Mouse (Mus musculus) 416B (cell line): ENCODE results near the gene Auts2.

Source experiments
- DNase-seq: peaks from one replicate; pipeline ENCODE4 v3.0.0; 2011; ENCODE audit warnings: low read depth

Auts2 gene

GRCm38 (mm10) chr5:132448401-132449066, 94.6 kb downstream of the Auts2 start:
- no peak for DNase-seq

- no peak for DNase-seq
Observed at GRCm38 (mm10) chr5:132445213-132445954, 97.8 kb downstream of the Auts2 start.

- DNase-seq = no peak
Observed at GRCm38 (mm10) chr5:132442948-132443347, 100.2 kb downstream of the Auts2 start.

- DNase-seq = no peak
Observed at GRCm38 (mm10) chr5:132438414-132438813, 104.7 kb downstream of the Auts2 start.

- no peak for DNase-seq
Observed at GRCm38 (mm10) chr5:132437994-132438393, 105.2 kb downstream of the Auts2 start.

GRCm38 (mm10) chr5:132437478-132437877, 105.7 kb downstream of the Auts2 start:
- no peak for DNase-seq

- no peak for DNase-seq
Observed at GRCm38 (mm10) chr5:132436901-132437300, 106.2 kb downstream of the Auts2 start.

- no peak for DNase-seq
Observed at GRCm38 (mm10) chr5:132436473-132436872, 106.7 kb downstream of the Auts2 start.

GRCm38 (mm10) chr5:132435401-132435800, 107.7 kb downstream of the Auts2 start:
- DNase-seq = no peak

GRCm38 (mm10) chr5:132433377-132434115, 109.6 kb downstream of the Auts2 start:
- peak; percentile 3 for DNase-seq

- DNase-seq = no peak
Observed at GRCm38 (mm10) chr5:132429363-132429762, 113.8 kb downstream of the Auts2 start.

GRCm38 (mm10) chr5:132426342-132426741, 116.8 kb downstream of the Auts2 start:
- no peak for DNase-seq

GRCm38 (mm10) chr5:132425792-132426309, 117.3 kb downstream of the Auts2 start:
- DNase-seq = no peak

- no peak for DNase-seq
Observed at GRCm38 (mm10) chr5:132410338-132410852, 132.7 kb downstream of the Auts2 start.

- no peak for DNase-seq
Observed at GRCm38 (mm10) chr5:132408892-132409575, 134.1 kb downstream of the Auts2 start.

- DNase-seq = no peak
Observed at GRCm38 (mm10) chr5:132400556-132400955, 142.6 kb downstream of the Auts2 start.

GRCm38 (mm10) chr5:132399486-132399885, 143.7 kb downstream of the Auts2 start:
- no peak for DNase-seq

GRCm38 (mm10) chr5:132395922-132396321, 147.2 kb downstream of the Auts2 start:
- DNase-seq = peak; percentile 3

GRCm38 (mm10) chr5:132394800-132395575, 148.2 kb downstream of the Auts2 start:
- no peak for DNase-seq

GRCm38 (mm10) chr5:132391831-132392763, 151.0 kb downstream of the Auts2 start:
- DNase-seq = no peak
